Mouse (Mus musculus) E14TG2a.4 (cell line): ENCODE data around the gene Cstl1.

ENCODE experiments used
- H3K27me3 ChIP-seq: 2 replicates; pipeline ENCODE4 v1.6.1; 2014; ENCODE audit warnings: low read length, control low read depth; ENCODE audit not compliant: insufficient read depth
- H3K36me3 ChIP-seq: 2 replicates; pipeline ENCODE4 v1.6.1; 2014; ENCODE audit warnings: low read length, control low read depth; ENCODE audit not compliant: insufficient read depth
- H3K4me1 ChIP-seq: replicated peaks from 2 replicates; pipeline ENCODE4 v1.6.1; 2014; ENCODE audit warnings: low read depth, low read length, control low read depth
- H3K4me3 ChIP-seq: replicated peaks from 2 replicates; pipeline ENCODE4 v1.5.1; 2014; ENCODE audit warnings: mild to moderate bottlenecking, low read length
- H3K9me3 ChIP-seq: 2 replicates; pipeline ENCODE4 v1.6.1; 2014; ENCODE audit warnings: low read length, control low read depth
- CTCF ChIP-seq: conservative IDR thresholded peaks from 2 replicates; pipeline ENCODE4 v1.5.1; 2014; ENCODE audit warnings: low read length
- NANOG ChIP-seq: IDR thresholded peaks from 2 replicates; pipeline ENCODE4 v1.6.1; 2014; ENCODE audit warnings: borderline replicate concordance, low read length, mixed read lengths
- POU5F1 ChIP-seq: IDR thresholded peaks from 2 replicates; pipeline ENCODE4 v1.6.1; 2014; ENCODE audit warnings: low read length, borderline replicate concordance

The Cstl1 gene

GRCm38 (mm10) chr2:148750058-148750457, at the start of gene Cstl1:
Gene Cstl1, plus strand, starts transcription at chr2:148750358.
- Histone ChIP-seq H3K4me1 (0 out of 2 replicates have a peak, but pooled peaks cover 2% of the 10 kb centered on the region), H3K9me3 (no peaks in the 10 kb centered on the region), H3K27me3 (peaks cover 13% of the 10 kb centered on the region), H3K36me3 (no peaks in the 10 kb centered on the region), H3K4me3 (no peak within 1 kb of the TSS)
- no peak for TF ChIP-seq CTCF
- no peak for TF ChIP-seq POU5F1
- no peak for TF ChIP-seq NANOG

GRCm38 (mm10) chr2:148706409-148707201, 43.6 kb upstream of the Cstl1 start:
- peak; percentile 56 for TF ChIP-seq CTCF
- TF ChIP-seq NANOG: no peak
- TF ChIP-seq POU5F1: no peak
- H3K4me1 ChIP-seq: peaks cover 18% of the 10 kb centered on the region
- peak overlapping the region; percentile 63 for H3K4me3 ChIP-seq
- peaks cover 39% of the 10 kb centered on the region for H3K36me3 ChIP-seq
- no peaks in the 10 kb centered on the region for H3K9me3 ChIP-seq
- H3K27me3 ChIP-seq: no peaks in the 10 kb centered on the region

DNA sequence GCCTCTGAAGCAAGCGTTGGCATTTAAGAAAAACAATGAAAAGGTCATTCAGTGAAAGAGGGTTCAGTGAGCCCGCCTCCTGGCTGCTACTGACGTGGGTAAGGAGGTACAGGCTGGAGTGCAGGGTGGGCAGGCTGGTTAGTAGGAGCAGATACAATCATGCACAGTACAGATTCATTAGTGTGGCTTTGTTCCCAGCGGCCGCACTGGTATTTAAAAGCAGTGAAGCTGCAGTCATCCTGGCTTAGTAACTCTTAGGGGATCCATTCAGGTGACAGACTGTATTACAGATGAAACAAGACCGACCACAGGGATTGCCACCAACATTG, 43.0 kb upstream of the Cstl1 start:
- no peaks in the 10 kb centered on the region for H3K27me3 ChIP-seq
- H3K9me3 ChIP-seq: no peaks in the 10 kb centered on the region
- H3K36me3 ChIP-seq: peaks cover 43% of the 10 kb centered on the region
- peak overlapping the region; percentile 63 for H3K4me3 ChIP-seq
- peaks cover 18% of the 10 kb centered on the region for H3K4me1 ChIP-seq
- no peak for TF ChIP-seq NANOG
- TF ChIP-seq POU5F1: no peak
- no peak for TF ChIP-seq CTCF

GRCm38 (mm10) chr2:148712326-148712725, 37.8 kb upstream of the Cstl1 start:
- H3K36me3 ChIP-seq: peaks cover 28% of the 10 kb centered on the region
- H3K9me3 ChIP-seq: no peaks in the 10 kb centered on the region
- no peaks in the 10 kb centered on the region for H3K27me3 ChIP-seq
- peaks cover 6% of the 10 kb centered on the region for H3K4me1 ChIP-seq
- TF ChIP-seq POU5F1: no peak
- TF ChIP-seq CTCF: no peak
- no peak for TF ChIP-seq NANOG
- no peak overlapping the region for H3K4me3 ChIP-seq

GRCm38 (mm10) chr2:148717072-148717471, 33.1 kb upstream of the Cstl1 start:
- Histone ChIP-seq H3K27me3 (no peaks in the 10 kb centered on the region), H3K9me3 (no peaks in the 10 kb centered on the region)
- TF ChIP-seq CTCF (no peak), POU5F1 (no peak), NANOG (no peak)

DNA sequence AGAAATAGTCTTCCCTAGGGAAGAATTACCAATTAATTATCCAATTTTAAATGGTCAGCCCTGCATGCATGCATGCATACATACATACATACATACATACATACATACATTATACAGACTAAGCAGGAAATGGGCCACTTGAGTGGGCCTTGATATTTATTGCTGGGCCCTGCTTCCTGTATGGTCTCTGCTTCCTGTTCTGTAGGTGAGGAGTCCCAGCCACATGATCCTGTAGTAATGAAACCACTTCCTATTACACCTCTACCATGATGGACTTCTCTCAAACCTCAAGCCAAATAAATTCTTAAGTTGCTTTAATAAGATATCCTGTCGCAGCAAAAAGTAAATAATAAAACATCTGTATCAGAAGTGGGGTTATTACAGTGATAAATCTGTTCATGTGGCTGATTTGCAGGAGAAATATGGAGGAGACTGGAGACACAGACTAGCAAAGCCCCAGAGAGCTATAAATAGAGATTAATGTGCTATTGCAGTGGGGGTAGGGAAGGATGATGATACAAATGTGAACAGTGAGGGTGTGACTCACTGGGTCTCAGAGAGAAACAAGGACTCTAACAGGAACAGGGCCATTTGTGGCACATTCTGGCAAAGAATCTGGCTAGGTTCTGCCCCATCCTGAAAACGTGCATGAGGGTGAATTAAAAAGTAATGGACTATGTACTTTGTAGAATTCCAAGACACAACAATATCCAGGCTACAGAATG, 30.7 kb upstream of the Cstl1 start:
- no peaks in the 10 kb centered on the region for H3K4me1 ChIP-seq
- TF ChIP-seq CTCF (no peak), NANOG (no peak), POU5F1 (no peak)

More at GRCm38 (mm10) chr2:148717072-148717471, 33.1 kb upstream of the Cstl1 start:
- no peak overlapping the region for H3K4me3 ChIP-seq
- no peaks in the 10 kb centered on the region for H3K4me1 ChIP-seq
- peaks cover 5% of the 10 kb centered on the region; the same call in 1 of the 2 replicates for H3K36me3 ChIP-seq

DNA sequence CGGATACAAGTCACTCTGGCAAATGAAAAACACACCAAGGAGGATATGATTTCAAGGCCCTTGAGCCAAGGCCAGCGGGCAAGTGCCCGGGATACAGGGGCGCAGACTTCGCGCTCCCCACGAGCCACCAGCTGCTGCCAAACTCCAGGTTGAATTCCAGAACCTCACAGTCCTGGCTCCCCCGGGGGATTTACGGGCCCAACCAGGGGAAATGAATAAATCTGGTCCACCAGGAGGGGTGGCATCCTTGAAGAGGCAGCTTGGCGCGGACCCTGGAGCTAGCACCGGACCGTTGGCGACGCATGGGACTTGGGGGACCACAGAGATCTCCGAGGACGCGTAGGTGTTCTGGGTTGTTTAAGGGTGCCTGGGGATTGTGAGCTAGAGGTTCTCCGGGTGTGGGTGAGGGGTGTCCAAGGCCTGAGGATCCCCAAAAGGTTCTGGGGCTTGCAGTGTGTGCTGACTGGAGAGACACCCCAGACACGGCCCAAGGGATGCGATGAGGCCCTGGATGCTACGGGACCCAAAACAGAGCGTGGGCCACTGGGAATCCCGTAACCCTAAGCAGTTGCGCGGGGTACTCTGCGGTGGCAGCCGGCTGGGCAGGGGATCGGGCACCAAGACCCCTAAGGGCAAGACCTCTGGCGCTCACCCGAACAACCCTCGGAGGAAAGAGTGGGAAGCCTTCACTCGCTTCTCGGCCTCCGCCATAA, 18.4 kb upstream of the Cstl1 start:
- no peaks in the 10 kb centered on the region for H3K36me3 ChIP-seq
- peaks cover 11% of the 10 kb centered on the region for H3K4me1 ChIP-seq
- TF ChIP-seq NANOG (no peak), CTCF (no peak), POU5F1 (no peak)

More for the DNA sequence above, 30.7 kb upstream of the Cstl1 start:
- Histone ChIP-seq H3K27me3 (no peaks in the 10 kb centered on the region), H3K36me3 (no peaks in the 10 kb centered on the region), H3K9me3 (no peaks in the 10 kb centered on the region), H3K4me3 (no peak overlapping the region)

More for the DNA sequence above, 18.4 kb upstream of the Cstl1 start:
- Histone ChIP-seq H3K27me3 (no peaks in the 10 kb centered on the region), H3K4me3 (peak overlapping the region; percentile 91), H3K9me3 (peaks cover 24% of the 10 kb centered on the region)
